Mouse (Mus musculus): ENCODE data around the gene Galnt9. TPM values are rescaled to one million over a fixed set of nuclear protein-coding genes. Genes with fewer than 3 reads are reported as not detected.

Gene Galnt9
- polyA plus RNA-seq, 1 experiment from 2014 or later, result 0.36 TPM

GRCm38 (mm10) chr5:110598298-110599095 lies 54.3 kb downstream of the Galnt9 start:
- no peak for ATAC-seq
- H3K4me3 ChIP-seq (replicated peaks), result no peak overlapping the region

GRCm38 (mm10) chr5:110603016-110603685 lies 59.0 kb downstream of the Galnt9 start:
- Histone ChIP-seq H3K27ac (no peak overlapping the region), H3K27me3 (replicated peaks) (no peaks in the 10 kb centered on the region), H3K4me1 (replicated peaks) (0 out of 2 replicates have a peak, but pooled peaks cover 3% of the 10 kb centered on the region), H3K9me3 (no peaks in the 10 kb centered on the region), H3K4me2 (replicated peaks) (no peak overlapping the region), H3K4me3 (replicated peaks) (no peak overlapping the region), H3K9ac (no peak overlapping the region), H3K36me3 (no peaks in the 10 kb centered on the region)
- ATAC-seq, result no peak
- WGBS, result 81% methylated on average over 7 of the region's 7 CpGs

More at GRCm38 (mm10) chr5:110598298-110599095, 54.3 kb downstream of the Galnt9 start:
- Histone ChIP-seq H3K36me3 (no peaks in the 10 kb centered on the region), H3K4me1 (replicated peaks) (0 out of 2 replicates have a peak, but pooled peaks cover 3% of the 10 kb centered on the region), H3K27ac (no peak overlapping the region), H3K27me3 (replicated peaks) (no peaks in the 10 kb centered on the region), H3K9me3 (no peaks in the 10 kb centered on the region), H3K9ac (no peak overlapping the region), H3K4me2 (replicated peaks) (no peak overlapping the region; the same call in 1 of the 2 replicates)
- WGBS, result 22% methylated on average over 12 of the region's 12 CpGs

GRCm38 (mm10) chr5:110604311-110604710 lies 60.2 kb downstream of the Galnt9 start:
- H3K27ac ChIP-seq, result no peak overlapping the region
- ATAC-seq, result no peak
- H3K4me3 ChIP-seq (replicated peaks), result no peak overlapping the region
- no peak overlapping the region for H3K4me2 ChIP-seq (replicated peaks)
- H3K27me3 ChIP-seq (replicated peaks), result no peaks in the 10 kb centered on the region
- no peaks in the 10 kb centered on the region for H3K36me3 ChIP-seq
- H3K9ac ChIP-seq, result no peak overlapping the region
- H3K4me1 ChIP-seq (replicated peaks), result no peaks in the 10 kb centered on the region
- no peaks in the 10 kb centered on the region for H3K9me3 ChIP-seq
- 83% methylated on average over 2 of the region's 2 CpGs for WGBS

GRCm38 (mm10) chr5:110605531-110606221 lies 61.5 kb downstream of the Galnt9 start:
- H3K4me3 ChIP-seq (replicated peaks), result no peak overlapping the region
- H3K4me2 ChIP-seq (replicated peaks), result no peak overlapping the region
- no peaks in the 10 kb centered on the region for H3K27me3 ChIP-seq (replicated peaks)
- H3K36me3 ChIP-seq, result no peaks in the 10 kb centered on the region
- H3K27ac ChIP-seq, result no peak overlapping the region
- 51% methylated on average over 5 of the region's 5 CpGs for WGBS
- H3K9me3 ChIP-seq, result no peaks in the 10 kb centered on the region
- no peak for ATAC-seq
- no peak overlapping the region for H3K9ac ChIP-seq
- no peaks in the 10 kb centered on the region for H3K4me1 ChIP-seq (replicated peaks)

GRCm38 (mm10) chr5:110607767-110608166 lies 63.6 kb downstream of the Galnt9 start:
- ATAC-seq, result no peak
- Histone ChIP-seq H3K4me1 (replicated peaks) (no peaks in the 10 kb centered on the region), H3K4me3 (replicated peaks) (no peak overlapping the region), H3K36me3 (no peaks in the 10 kb centered on the region), H3K4me2 (replicated peaks) (no peak overlapping the region), H3K9me3 (no peaks in the 10 kb centered on the region), H3K27me3 (replicated peaks) (no peaks in the 10 kb centered on the region), H3K9ac (no peak overlapping the region), H3K27ac (no peak overlapping the region)
- 58% methylated on average over 3 of the region's 3 CpGs for WGBS

- no peak for ATAC-seq
- Histone ChIP-seq H3K4me3 (replicated peaks) (no peak overlapping the region), H3K27ac (no peak overlapping the region), H3K9ac (no peak overlapping the region), H3K4me1 (replicated peaks) (no peaks in the 10 kb centered on the region), H3K4me2 (replicated peaks) (no peak overlapping the region), H3K27me3 (replicated peaks) (no peaks in the 10 kb centered on the region), H3K9me3 (no peaks in the 10 kb centered on the region), H3K36me3 (no peaks in the 10 kb centered on the region)
- 59% methylated on average over 6 of the region's 6 CpGs for WGBS
These were observed 64.2 kb downstream of the Galnt9 start for GRCm38 (mm10) chr5:110608336-110608735.

- Histone ChIP-seq H3K4me3 (replicated peaks) (no peak overlapping the region), H3K27me3 (replicated peaks) (no peaks in the 10 kb centered on the region)
These were observed 64.8 kb downstream of the Galnt9 start for GRCm38 (mm10) chr5:110608941-110609340.

GRCm38 (mm10) chr5:110609425-110609824 lies 65.3 kb downstream of the Galnt9 start:
- H3K27me3 ChIP-seq (replicated peaks), result no peaks in the 10 kb centered on the region
- no peaks in the 10 kb centered on the region for H3K9me3 ChIP-seq
- no peak overlapping the region for H3K9ac ChIP-seq
- WGBS, result 79% methylated on average over 3 of the region's 3 CpGs
- ATAC-seq, result no peak
- no peak overlapping the region for H3K4me3 ChIP-seq (replicated peaks)
- H3K4me1 ChIP-seq (replicated peaks), result no peaks in the 10 kb centered on the region
- no peak overlapping the region for H3K4me2 ChIP-seq (replicated peaks)
- H3K27ac ChIP-seq, result no peak overlapping the region
- no peaks in the 10 kb centered on the region for H3K36me3 ChIP-seq

More at GRCm38 (mm10) chr5:110608941-110609340, 64.8 kb downstream of the Galnt9 start:
- no peak for ATAC-seq
- Histone ChIP-seq H3K4me1 (replicated peaks) (no peaks in the 10 kb centered on the region), H3K27ac (no peak overlapping the region), H3K9me3 (no peaks in the 10 kb centered on the region), H3K4me2 (replicated peaks) (no peak overlapping the region), H3K36me3 (no peaks in the 10 kb centered on the region), H3K9ac (no peak overlapping the region)
- WGBS, result 72% methylated on average over 8 of the region's 8 CpGs

- Histone ChIP-seq H3K4me3 (replicated peaks) (no peak overlapping the region), H3K36me3 (no peaks in the 10 kb centered on the region), H3K9ac (no peak overlapping the region), H3K9me3 (no peaks in the 10 kb centered on the region), H3K27ac (no peak overlapping the region), H3K4me2 (replicated peaks) (no peak overlapping the region), H3K27me3 (replicated peaks) (no peaks in the 10 kb centered on the region), H3K4me1 (replicated peaks) (no peaks in the 10 kb centered on the region)
- WGBS, result 75% methylated on average over 5 of the region's 5 CpGs
- ATAC-seq, result no peak
These were observed 65.7 kb downstream of the Galnt9 start for GRCm38 (mm10) chr5:110609868-110610267.

GRCm38 (mm10) chr5:110610484-110610883 lies 66.3 kb downstream of the Galnt9 start:
- no peaks in the 10 kb centered on the region for H3K9me3 ChIP-seq
- no peak overlapping the region for H3K4me3 ChIP-seq (replicated peaks)
- H3K4me2 ChIP-seq (replicated peaks), result no peak overlapping the region
- WGBS, result 88% methylated on average over 7 of the region's 7 CpGs
- no peaks in the 10 kb centered on the region for H3K36me3 ChIP-seq
- no peaks in the 10 kb centered on the region for H3K27me3 ChIP-seq (replicated peaks)
- no peak overlapping the region for H3K27ac ChIP-seq
- H3K4me1 ChIP-seq (replicated peaks), result no peaks in the 10 kb centered on the region
- H3K9ac ChIP-seq, result no peak overlapping the region
- ATAC-seq, result no peak

GRCm38 (mm10) chr5:110611435-110612158 lies 67.4 kb downstream of the Galnt9 start:
- no peak for ATAC-seq
- Histone ChIP-seq H3K9me3 (no peaks in the 10 kb centered on the region), H3K36me3 (no peaks in the 10 kb centered on the region), H3K4me1 (replicated peaks) (no peaks in the 10 kb centered on the region), H3K9ac (no peak overlapping the region), H3K4me2 (replicated peaks) (no peak overlapping the region), H3K27me3 (replicated peaks) (no peaks in the 10 kb centered on the region), H3K4me3 (replicated peaks) (no peak overlapping the region), H3K27ac (no peak overlapping the region)
- 78% methylated on average over 5 of the region's 5 CpGs for WGBS

- Histone ChIP-seq H3K9ac (no peak overlapping the region), H3K27me3 (replicated peaks) (no peaks in the 10 kb centered on the region), H3K4me3 (replicated peaks) (no peak overlapping the region), H3K4me2 (replicated peaks) (no peak overlapping the region), H3K27ac (no peak overlapping the region), H3K4me1 (replicated peaks) (no peaks in the 10 kb centered on the region), H3K9me3 (no peaks in the 10 kb centered on the region), H3K36me3 (no peaks in the 10 kb centered on the region)
- 82% methylated on average over 6 of the region's 6 CpGs for WGBS
- ATAC-seq, result no peak
These were observed 75.1 kb downstream of the Galnt9 start for GRCm38 (mm10) chr5:110619226-110619625.
